Mouse (Mus musculus) layer of hippocampus, adult 9-11 months (tissue): ENCODE measurements at regions not wholly inside any gene's neighbourhood (a gene's known extent, or its start where the extent isn't known, plus 50 kb on each side); places are given as distances from the start of the nearest gene placed in this dataset.
A peak's percentile ranks its signal among the peaks of the same experiment; 100 is the strongest.

Source experiments
- DNase-seq: peaks from one replicate; pipeline ENCODE4 v3.0.0; 2022

DNA sequence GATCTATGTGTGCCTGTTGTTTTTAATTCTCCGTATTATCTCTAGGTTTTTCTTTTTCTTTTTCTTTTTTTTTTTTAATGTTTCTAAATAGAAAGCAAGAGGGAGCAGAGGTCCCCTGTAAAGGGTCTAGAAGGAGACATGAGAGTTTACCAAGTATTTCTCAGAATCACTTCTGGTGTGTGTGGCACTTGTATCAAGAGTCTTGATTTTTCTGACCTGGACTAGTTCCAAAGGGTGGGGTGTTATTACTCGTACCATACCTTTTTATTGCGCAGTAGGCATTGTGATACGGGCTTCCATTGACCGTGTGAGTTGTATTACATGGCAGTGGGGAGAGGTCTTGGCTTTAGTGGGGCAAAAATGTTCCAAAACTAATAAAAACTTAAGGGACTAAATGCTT, 63.2 kb upstream of the Bmp6 start:
- no peak for DNase-seq

DNA sequence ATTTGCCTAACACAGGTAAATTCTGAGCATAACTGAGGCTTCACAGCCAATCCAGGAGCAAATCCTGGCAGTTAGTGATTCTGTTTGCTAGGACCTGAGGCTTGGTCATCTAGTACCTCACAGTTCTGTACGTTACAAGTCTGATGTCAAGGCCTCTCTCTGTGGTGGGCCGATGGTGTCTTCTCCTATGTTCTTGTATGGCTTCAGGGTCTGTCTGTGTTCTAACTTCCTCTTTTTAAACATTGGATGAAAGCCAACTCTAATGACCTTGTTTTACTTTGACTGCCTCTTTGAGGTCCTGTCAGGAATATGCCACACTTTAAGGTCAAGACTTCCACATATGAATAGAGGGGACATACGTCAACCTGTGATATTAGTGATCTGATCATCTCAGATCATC, 56.9 kb upstream of the Bmp6 start:
- no peak for DNase-seq

DNA sequence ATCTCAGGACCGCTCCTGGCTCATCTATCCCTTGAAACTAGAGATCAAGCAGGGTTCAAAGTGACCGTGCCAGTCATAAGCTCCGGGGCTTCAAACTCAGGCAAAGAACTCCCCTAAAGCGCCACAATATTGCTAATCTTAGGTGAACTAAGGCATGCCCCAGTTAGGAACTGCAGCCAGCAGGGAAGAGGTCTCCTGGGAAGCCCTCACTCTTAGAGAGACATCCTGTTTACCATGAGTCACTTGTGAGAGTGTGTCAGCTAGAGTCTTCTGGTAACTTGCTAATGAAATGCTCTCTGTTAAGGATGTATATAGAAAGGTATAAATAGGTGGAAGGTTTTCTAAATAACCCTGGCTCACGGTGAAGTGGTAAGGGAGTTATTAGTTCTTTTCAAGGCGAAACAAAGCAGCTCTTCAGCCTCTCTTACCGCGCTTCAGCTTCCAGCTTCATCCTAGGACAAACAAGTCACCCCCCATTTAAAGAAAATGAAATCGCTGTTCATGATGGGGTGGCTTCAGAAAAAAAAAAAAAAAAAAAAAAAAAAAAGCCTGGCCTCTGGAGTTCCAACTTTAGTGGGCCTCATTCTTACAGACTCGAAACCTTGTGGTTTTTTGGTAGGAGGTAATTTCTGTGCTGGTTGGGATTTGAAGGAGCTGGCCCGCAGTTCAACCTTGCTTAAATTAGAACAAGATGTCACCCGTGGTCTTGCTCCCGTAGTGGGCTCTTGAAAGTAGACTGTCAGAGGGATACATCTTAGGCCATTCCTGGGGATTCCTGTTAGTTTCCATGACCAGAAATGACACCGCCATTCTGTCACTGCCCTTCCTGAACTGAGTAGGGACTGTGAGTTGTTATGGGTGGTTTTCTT, 56.1 kb upstream of the Bmp6 start:
- no peak for DNase-seq

GRCm38 (mm10) chr13:38290287-38290941, 54.5 kb upstream of the Bmp6 start:
- peak; percentile 8 for DNase-seq

DNA sequence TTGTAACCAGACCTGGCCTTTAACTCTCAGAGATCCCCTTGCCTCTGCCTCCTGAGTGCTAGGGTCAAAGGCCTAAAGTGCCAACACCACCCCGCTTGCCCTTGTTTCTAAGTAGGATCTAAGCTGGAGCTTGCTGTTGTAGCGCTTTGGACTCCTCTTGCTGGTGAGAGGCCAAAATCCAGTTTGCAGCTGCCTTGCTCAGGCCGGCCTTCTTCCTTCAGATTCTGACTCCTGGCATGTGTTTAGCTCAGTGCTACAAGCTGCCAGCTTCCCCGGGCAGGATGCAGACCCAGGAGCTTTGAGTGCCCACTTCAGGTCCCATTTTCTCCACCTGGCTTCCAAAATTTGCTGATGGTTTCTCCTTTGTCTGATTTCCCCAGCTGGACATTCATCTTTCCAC, 53.4 kb upstream of the Bmp6 start:
- DNase-seq: no peak
